Mouse (Mus musculus) hindbrain, embryonic 10.5 days (tissue): Measurements from ENCODE around the gene Fgf16. TPM values are rescaled to one million over a fixed set of nuclear protein-coding genes. Genes with fewer than 3 reads are reported as not detected.

Experiments used
- DNase-seq: peaks from one replicate; pipeline ENCODE4 v3.0.0-alpha.2; 2017; ENCODE audit warnings: low spot score
- H3K27ac ChIP-seq: fragments of 300-500 bp; sonication (generic); 2 replicates; pipeline ENCODE4 v1.5.1; 2016; ENCODE audit warnings: mild to moderate bottlenecking, moderate library complexity
- H3K27me3 ChIP-seq: fragments of 300-500 bp; sonication (generic); 2 replicates; pipeline ENCODE4 v1.6.1; 2016; ENCODE audit warnings: mild to moderate bottlenecking; ENCODE audit not compliant: poor library complexity, insufficient read depth, severe bottlenecking
- H3K36me3 ChIP-seq: fragments of 300-500 bp; sonication (generic); 2 replicates; pipeline ENCODE4 v1.6.1; 2016; ENCODE audit warnings: mild to moderate bottlenecking, moderate library complexity
- H3K4me1 ChIP-seq: fragments of 300-500 bp; sonication (generic); replicated peaks from 2 replicates; pipeline ENCODE4 v1.6.1; 2016; ENCODE audit warnings: mild to moderate bottlenecking
- H3K4me3 ChIP-seq: fragments of 300-500 bp; sonication (generic); 2 replicates; pipeline ENCODE4 v1.5.1; 2016; ENCODE audit warnings: mild to moderate bottlenecking, moderate library complexity
- H3K9me3 ChIP-seq: fragments of 300-500 bp; sonication (generic); 2 replicates; pipeline ENCODE4 v1.6.1; 2016; ENCODE audit warnings: mild to moderate bottlenecking, moderate library complexity
- WGBS: fragments of 180-500 bp; shearing (Covaris S2); methylation state at CpG from one replicate; pipeline ENCODE4 v1.1.7; 2016; 5-methylcytosine and 5-hydroxymethylcytosine counted together
- polyA plus RNA-seq: library from polyadenylated mRNA; unstranded; fragments of >200 nt; fragmentation: Nextera tagmentation; extraction: Ambion mirVana; gene quantifications from 2 replicates; pipeline ENCODE4 v1.2.1, GENCODE M21; 2016

Fgf16 gene
- polyA plus RNA-seq, 1 experiment from 2014 or later = not detected

DNA sequence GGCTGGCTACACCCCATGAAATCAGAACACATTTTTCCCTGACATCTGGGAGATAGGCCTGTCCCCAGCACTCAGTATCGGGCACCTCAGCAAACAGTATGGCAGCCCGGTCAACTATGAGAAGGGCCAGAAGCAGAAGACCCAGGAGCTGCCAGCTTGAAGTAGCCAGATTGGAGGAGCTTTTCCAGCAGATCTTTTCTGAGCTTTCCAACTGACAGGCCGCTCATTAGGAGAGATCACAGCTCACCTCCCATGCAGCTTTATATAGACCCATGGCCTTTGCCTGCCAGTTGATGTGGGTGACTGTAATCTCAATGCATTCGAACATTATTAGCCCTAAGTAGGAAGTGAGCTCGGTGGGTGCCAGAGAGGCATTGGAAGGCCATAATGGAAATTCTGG lies 9.2 kb downstream of the Fgf16 start:
- no peaks in the 10 kb centered on the region for H3K36me3 ChIP-seq
- WGBS = 92% methylated on average over 5 of the region's 5 CpGs
- no peaks in the 10 kb centered on the region for H3K4me1 ChIP-seq
- H3K27me3 ChIP-seq = peaks cover 13% of the 10 kb centered on the region
- no peak overlapping the region for H3K27ac ChIP-seq
- no peak for DNase-seq
- H3K9me3 ChIP-seq = no peaks in the 10 kb centered on the region
- no peak overlapping the region for H3K4me3 ChIP-seq

DNA sequence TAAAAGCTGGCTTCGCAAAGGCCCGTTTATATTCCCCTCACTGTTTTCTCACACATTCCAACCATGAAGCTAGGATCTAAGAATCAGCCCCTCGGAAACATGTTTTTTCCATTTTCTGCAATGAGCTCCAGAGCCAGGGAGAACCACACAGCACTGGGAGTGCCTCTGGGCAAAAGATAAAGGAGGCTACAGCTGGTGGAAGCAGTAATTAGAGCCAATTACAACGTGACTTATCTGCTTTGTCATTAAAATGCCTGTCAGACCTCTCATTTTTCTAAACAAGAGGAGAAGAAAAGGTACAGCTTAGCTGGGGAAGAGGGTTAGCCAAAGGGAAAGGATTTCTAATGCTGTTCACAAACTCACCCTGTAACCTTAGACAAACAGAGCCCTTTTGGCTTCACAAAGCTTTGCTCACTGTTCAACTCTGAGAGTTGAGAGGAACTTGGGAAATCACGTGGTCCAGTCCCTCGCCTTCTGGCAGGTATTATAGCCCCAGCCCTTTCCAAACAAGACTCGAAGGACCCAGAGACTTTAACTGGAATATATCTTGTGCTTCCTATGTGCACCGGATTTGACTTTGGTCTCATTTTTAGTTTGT lies 30.8 kb downstream of the Fgf16 start:
- H3K36me3 ChIP-seq = peaks cover 19% of the 10 kb centered on the region
- H3K4me3 ChIP-seq = no peak overlapping the region
- no peaks in the 10 kb centered on the region for H3K9me3 ChIP-seq
- peaks cover 22% of the 10 kb centered on the region for H3K27me3 ChIP-seq
- no peaks in the 10 kb centered on the region for H3K4me1 ChIP-seq
- 66% methylated on average over 8 of the region's 8 CpGs for WGBS
- no peak overlapping the region for H3K27ac ChIP-seq
- no peak for DNase-seq

DNA sequence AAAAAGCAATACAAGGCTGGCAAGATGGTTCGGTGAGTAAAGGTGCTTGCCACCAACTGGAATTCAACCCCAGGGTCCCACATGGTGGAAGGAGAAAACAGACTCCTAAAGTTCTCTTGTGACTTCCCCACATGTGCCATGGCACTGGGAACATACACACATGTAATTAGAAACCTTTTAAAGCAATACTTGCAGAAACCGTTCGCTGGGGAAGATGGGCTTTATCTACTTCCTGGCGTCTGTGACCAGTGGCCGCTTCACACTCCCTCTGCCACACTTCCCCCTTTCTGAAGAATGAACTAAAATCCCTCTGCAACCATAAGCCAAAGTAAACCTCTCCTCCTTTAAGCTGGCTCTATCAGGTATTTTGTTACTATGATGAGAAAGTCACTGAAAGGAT lies 60.4 kb downstream of the Fgf16 start:
- Histone ChIP-seq H3K27me3 (peaks cover 17% of the 10 kb centered on the region), H3K4me3 (no peak overlapping the region), H3K4me1 (no peaks in the 10 kb centered on the region), H3K9me3 (no peaks in the 10 kb centered on the region), H3K36me3 (peaks cover 53% of the 10 kb centered on the region), H3K27ac (no peak overlapping the region)
- WGBS = 89% methylated on average over 5 of the region's 5 CpGs
- DNase-seq = no peak

Other genes with a start within 250 kb of the Fgf16 start
- gene Atrx, start 165.1 kb downstream of the Fgf16 start, polyA plus RNA-seq = 127 and 163 TPM in 2 replicates
- 30.0 and 43.4 TPM in 2 replicates for gene Magt1, start 247.6 kb downstream of the Fgf16 start, polyA plus RNA-seq